Mouse (Mus musculus) kidney, embryonic 16.5 days (tissue): Measurements from ENCODE around the gene Lin37. TPM values are rescaled to one million over a fixed set of nuclear protein-coding genes. Genes with fewer than 3 reads are reported as not detected.

Experiments used
- ATAC-seq: fragments of 200-750 bp; cut with Nextera tagmentation; 2 replicates; pipeline ENCODE4 v1.8.0; 2017; ENCODE audit warnings: moderate TSS enrichment; ENCODE audit not compliant: low FRiP score, low TSS enrichment
- H3K27ac ChIP-seq: fragments of 300-500 bp; sonication (generic); 2 replicates; pipeline ENCODE4 v1.5.1; 2014; ENCODE audit warnings: low read length
- H3K27me3 ChIP-seq: fragments of 300-500 bp; sonication (generic); 2 replicates; pipeline ENCODE4 v1.6.1; 2014; ENCODE audit warnings: low read length, control low read depth, mixed read lengths; ENCODE audit not compliant: insufficient read depth
- H3K36me3 ChIP-seq: fragments of 300-500 bp; sonication (generic); 2 replicates; pipeline ENCODE4 v1.6.1; 2014; ENCODE audit warnings: low read length, control low read depth, mixed read lengths; ENCODE audit not compliant: insufficient read depth
- H3K4me1 ChIP-seq: fragments of 300-500 bp; sonication (generic); 2 replicates; pipeline ENCODE4 v1.6.1; 2014; ENCODE audit warnings: low read length, control low read depth, mixed read lengths; ENCODE audit not compliant: insufficient read depth
- H3K4me2 ChIP-seq: fragments of 300-500 bp; sonication (generic); replicated peaks from 2 replicates; pipeline ENCODE4 v1.6.1; 2014; ENCODE audit warnings: low read depth, low read length
- H3K4me3 ChIP-seq: fragments of 300-500 bp; sonication (generic); 2 replicates; pipeline ENCODE4 v1.5.1; 2014; ENCODE audit warnings: mild to moderate bottlenecking, low read length
- H3K9ac ChIP-seq: fragments of 300-500 bp; sonication (generic); replicated peaks from 2 replicates; pipeline ENCODE4 v1.6.1; 2014; ENCODE audit warnings: low read length
- H3K9me3 ChIP-seq: fragments of 300-500 bp; sonication (generic); 2 replicates; pipeline ENCODE4 v1.6.1; 2016; ENCODE audit warnings: low read length, control low read depth
- WGBS: fragments of 180-500 bp; shearing (Covaris S2); extraction: QIAGEN DNeasy Blood & Tissue Kit; methylation state at CpG from one replicate; pipeline ENCODE4 v1.1.7; 2014; 5-methylcytosine and 5-hydroxymethylcytosine counted together
- polyA plus RNA-seq: library from polyadenylated mRNA; unstranded; fragments of >200 nt; fragmentation: Nextera tagmentation; extraction: Ambion mirVana; gene quantifications from 2 replicates; pipeline ENCODE4 v1.2.1, GENCODE M21; 2015

Gene Lin37
- polyA plus RNA-seq, 1 experiment from 2014 or later, result 47.0 TPM

DNA sequence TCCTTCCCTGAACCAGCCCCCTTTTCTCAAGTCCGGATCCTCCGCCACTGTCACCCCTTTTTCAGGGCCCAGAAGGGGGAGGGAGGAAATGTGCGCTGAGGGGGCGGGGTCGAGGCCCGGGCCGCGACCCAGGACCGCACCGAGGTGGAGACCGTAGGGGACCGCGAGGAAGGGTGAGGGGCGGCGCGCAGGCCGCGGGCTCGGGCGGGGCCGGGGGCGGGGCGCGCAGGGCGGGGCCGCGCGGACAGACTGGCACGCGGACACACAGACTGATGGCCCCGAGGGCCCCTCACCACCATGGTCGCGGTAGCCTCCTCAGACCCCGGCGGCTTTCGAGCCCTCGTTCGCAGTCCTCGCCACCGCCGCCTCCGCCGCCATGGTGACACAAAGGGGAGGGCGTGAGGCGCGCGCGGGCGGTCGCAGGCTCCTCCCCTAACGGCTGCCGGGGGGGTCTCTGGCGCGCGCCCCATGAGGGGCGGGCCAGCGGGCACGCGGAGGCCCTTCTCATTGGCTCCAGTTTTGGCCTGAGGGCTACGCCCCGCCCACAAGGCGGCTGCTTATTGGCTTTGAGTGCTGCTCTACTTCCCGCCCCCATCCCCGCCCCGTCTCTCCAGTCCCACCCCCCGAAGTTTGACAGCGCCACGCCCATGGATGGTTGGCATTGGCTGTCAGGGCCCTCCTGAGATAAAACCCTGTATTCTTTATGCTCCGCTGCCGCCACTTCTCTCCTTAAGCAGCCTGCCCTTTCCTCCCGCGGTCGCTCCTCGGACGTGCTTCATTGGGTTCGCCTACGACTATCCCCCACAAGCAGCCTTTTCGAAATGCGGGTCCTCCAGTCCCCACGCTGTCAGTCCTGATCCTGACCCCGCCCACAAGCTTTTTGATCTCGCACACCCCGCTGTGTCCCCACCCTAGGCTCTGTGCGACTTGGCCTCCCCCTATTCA is 24.7 kb downstream of the Lin37 start, which contains the start of gene Arhgap33:
Arhgap33 (minus strand) TSS at position 428 of the 945 bp plus-strand sequence.
- peak within 1 kb of the TSS; percentile 76 for H3K4me3 ChIP-seq
- under 1% methylated on average over 54 of the region's 84 CpGs for WGBS
- peak; percentile 94 for ATAC-seq
- H3K36me3 ChIP-seq, result peaks cover 34% of the 10 kb centered on the region
- peak within 1 kb of the TSS; percentile 91 for H3K4me2 ChIP-seq
- peaks cover 22% of the 10 kb centered on the region for H3K4me1 ChIP-seq
- H3K9ac ChIP-seq, result peak within 1 kb of the TSS; percentile 82
- H3K9me3 ChIP-seq, result no peaks in the 10 kb centered on the region
- no peaks in the 10 kb centered on the region for H3K27me3 ChIP-seq
- H3K27ac ChIP-seq, result peak within 1 kb of the TSS; percentile 57; the same call in 1 of the 2 replicates

DNA sequence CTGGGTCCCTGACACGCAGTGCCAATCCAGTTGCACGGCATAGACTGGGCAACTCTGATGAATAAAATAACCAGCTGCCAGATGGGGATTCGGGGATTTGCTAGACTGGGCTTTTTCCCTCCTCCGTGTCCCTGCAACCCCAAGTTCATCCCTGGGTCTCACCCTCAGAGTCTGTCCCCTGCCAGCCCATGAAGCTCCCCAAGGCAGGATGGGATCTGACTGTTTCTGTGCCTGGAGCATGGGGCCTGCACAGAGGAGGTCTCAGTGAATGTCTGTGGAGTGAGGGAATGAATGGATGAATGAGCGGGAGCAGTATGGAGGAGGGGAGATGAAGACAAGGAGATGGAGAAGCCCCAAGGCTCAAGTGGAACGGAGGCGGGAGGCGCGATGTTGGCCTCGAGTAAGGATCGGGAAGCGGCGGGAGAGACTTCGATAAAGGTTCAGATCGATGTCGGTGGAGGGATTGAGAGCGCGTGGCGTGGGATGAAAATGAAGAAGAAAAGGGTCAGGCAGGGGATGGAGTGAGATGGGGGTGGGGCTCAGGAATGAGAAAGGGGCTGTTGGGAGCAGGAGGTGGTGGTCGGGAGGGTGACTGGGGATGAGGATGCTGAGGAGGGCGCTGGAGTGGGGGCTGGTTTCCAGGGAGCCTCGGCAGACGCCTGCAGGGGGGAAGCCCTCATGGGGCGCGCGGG is 25.6 kb downstream of the Lin37 start:
- Histone ChIP-seq H3K9ac (peak overlapping the region; percentile 82), H3K27ac (0 out of 2 replicates have a peak overlapping the region, but pooled peaks have one; percentile 57), H3K4me2 (peak overlapping the region; percentile 91), H3K36me3 (peaks cover 35% of the 10 kb centered on the region), H3K4me1 (peaks cover 22% of the 10 kb centered on the region), H3K4me3 (peak overlapping the region; percentile 76), H3K27me3 (no peaks in the 10 kb centered on the region), H3K9me3 (no peaks in the 10 kb centered on the region)
- peak; percentile 36 for ATAC-seq
- 7% methylated on average over 20 of the region's 26 CpGs for WGBS

DNA sequence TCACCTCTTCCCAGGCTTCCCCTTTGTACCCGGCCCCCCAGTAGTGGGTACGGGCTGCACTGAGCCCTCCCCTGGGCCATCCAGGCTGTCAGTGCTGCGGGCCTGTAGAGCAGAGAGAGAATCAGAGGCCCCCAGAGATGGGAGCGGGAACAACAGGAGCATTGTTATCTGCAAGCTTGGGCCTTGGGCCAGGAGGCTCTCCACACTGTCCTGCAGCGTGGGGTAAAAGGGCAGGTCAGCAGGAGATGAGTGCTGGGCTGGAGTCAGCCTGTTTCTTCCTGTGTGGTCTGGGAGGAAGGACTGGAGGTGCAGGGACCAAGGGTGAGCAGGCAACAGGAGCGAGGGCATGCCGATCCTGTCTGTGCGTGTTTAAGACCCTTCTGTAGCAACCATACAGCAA is 26.7 kb downstream of the Lin37 start:
- peaks cover 22% of the 10 kb centered on the region for H3K4me1 ChIP-seq
- H3K4me2 ChIP-seq, result no peak overlapping the region
- no peaks in the 10 kb centered on the region for H3K27me3 ChIP-seq
- H3K27ac ChIP-seq, result no peak overlapping the region
- peaks cover 42% of the 10 kb centered on the region for H3K36me3 ChIP-seq
- no peak overlapping the region for H3K4me3 ChIP-seq
- 0 out of 2 replicates have a peak overlapping the region, but pooled peaks have one; percentile 10 for H3K9ac ChIP-seq
- H3K9me3 ChIP-seq, result no peaks in the 10 kb centered on the region
- no peak for ATAC-seq
- WGBS, result 39% methylated on average over 8 of the region's 8 CpGs

DNA sequence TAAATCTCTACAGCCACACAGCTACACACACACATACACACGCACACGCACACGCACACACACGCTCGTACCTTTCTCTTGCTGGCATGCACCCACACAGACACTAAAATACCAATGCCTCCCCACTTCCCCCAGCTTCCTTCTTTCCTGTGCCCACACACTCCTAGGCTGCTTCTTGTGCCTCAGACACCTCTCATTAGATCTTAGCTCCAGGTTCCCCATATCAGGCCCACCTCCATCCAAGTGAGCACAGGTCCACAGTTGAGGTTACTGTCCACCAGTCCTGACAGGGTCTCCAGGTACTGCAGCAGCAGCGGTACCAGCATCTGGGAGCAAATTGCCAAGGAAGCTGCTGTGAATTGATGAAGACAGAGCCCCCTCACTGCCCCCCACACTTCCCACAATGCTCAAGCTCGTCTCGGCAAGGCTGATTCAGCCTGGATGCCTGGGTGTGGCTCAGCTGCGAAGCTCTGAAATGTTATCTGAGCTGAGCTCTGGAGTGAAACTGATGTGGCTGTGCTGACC is 28.3 kb downstream of the Lin37 start:
- Histone ChIP-seq H3K9ac (peak overlapping the region; percentile 7; the same call in 1 of the 2 replicates), H3K4me2 (no peak overlapping the region), H3K4me1 (peaks cover 30% of the 10 kb centered on the region), H3K9me3 (no peaks in the 10 kb centered on the region), H3K27me3 (no peaks in the 10 kb centered on the region), H3K27ac (no peak overlapping the region), H3K36me3 (peaks cover 45% of the 10 kb centered on the region), H3K4me3 (no peak overlapping the region)
- no peak for ATAC-seq
- WGBS, result 77% methylated on average over 9 of the region's 9 CpGs

DNA sequence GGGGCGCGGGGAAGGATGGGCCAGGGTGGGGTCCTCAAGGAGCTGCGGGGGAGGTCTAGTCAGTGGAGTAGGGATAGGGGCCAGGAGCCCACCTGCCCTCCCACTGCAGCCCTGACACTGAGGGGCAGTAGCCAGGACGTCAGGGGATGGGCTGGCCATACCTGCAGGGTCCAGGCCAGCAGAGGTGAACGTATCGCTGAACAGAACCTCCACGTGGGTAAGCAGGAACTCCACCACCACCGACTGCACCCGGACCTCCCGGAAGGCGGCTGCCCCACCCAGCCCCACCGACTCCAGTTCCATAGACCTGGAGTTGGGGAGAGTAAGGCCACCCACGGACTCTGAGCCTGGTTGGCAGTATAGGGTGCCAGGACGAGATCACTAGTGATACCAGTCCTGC is 32.7 kb downstream of the Lin37 start:
- peak overlapping the region; percentile 38; the same call in 1 of the 2 replicates for H3K4me2 ChIP-seq
- WGBS, result 70% methylated on average over 14 of the region's 14 CpGs
- ATAC-seq, result peak; percentile 29; the same call in 1 of the 2 replicates
- no peak overlapping the region for H3K4me3 ChIP-seq
- peaks cover 58% of the 10 kb centered on the region for H3K36me3 ChIP-seq
- H3K9me3 ChIP-seq, result no peaks in the 10 kb centered on the region
- H3K27me3 ChIP-seq, result no peaks in the 10 kb centered on the region
- no peak overlapping the region for H3K27ac ChIP-seq
- peak overlapping the region; percentile 60 for H3K9ac ChIP-seq
- peaks cover 30% of the 10 kb centered on the region for H3K4me1 ChIP-seq

DNA sequence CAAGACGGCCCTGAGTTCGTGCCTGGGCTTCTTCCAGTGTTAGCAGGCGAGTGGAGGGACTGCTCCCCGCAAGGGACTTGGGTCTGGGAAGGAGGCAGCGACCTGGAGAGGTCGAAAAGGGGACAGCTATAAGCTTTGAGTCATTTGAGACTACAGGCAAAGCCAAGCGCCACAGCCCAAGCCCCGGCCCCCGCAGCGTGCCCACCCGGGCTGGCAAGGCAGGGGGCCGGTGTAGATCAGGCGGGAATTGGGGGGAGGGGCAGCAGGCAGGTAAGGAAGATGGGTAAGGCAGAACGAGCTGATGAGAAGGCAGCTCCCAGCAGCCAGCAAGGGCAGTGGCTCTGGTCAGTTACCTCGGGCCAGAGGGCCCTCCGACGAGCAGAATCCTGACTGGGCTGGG is 33.2 kb downstream of the Lin37 start:
- H3K9me3 ChIP-seq, result no peaks in the 10 kb centered on the region
- peak; percentile 7; the same call in 1 of the 2 replicates for ATAC-seq
- peak overlapping the region; percentile 60 for H3K9ac ChIP-seq
- H3K4me1 ChIP-seq, result peaks cover 30% of the 10 kb centered on the region
- H3K27me3 ChIP-seq, result no peaks in the 10 kb centered on the region
- H3K4me2 ChIP-seq, result peak overlapping the region; percentile 38
- H3K27ac ChIP-seq, result peak overlapping the region; percentile 76
- 15% methylated on average over 17 of the region's 17 CpGs for WGBS
- peaks cover 52% of the 10 kb centered on the region for H3K36me3 ChIP-seq
- peak overlapping the region; percentile 17 for H3K4me3 ChIP-seq

DNA sequence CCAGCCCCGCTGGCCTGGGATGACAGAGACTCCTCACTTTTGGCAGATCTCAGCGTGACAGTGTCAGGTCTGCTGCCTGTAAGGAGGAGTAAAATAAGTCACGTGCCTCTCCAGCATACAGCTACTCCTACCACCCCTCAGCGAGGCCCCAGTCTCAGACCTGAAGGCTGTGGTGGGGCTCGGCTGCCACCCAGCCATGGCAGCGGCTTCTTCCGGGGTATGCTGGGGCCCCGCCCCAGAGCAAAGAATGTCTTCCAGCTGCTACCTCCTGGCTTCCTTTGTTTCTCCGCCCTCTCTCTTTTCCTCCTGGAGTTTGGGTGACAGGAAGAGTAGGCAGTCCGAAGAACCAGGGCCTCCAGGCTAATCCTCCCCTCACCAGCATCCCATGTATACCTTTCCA is 33.7 kb downstream of the Lin37 start:
- WGBS, result 16% methylated on average over 10 of the region's 10 CpGs
- Histone ChIP-seq H3K9ac (peak overlapping the region; percentile 60), H3K4me3 (peak overlapping the region; percentile 17)

DNA sequence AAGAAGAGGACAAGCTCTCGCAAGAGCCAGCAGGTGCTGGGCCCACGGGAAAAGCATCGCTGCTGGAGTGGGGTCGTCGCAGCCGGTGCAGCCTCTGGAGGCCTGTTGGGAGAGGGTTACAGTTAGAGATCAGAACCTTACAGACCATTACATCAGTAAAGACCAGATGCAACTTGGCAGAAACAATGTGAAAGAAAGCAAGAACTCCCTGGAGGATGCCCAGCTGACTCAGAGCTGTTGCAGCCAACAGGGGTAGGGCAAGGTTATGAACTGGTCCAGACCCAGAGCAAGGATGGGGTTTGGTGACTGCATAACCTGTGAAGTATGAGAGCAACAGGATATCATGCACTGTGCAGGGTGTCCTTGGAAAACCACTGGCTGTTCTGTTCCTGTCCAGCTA is 35.2 kb downstream of the Lin37 start:
- H3K27ac ChIP-seq, result no peak overlapping the region
- H3K36me3 ChIP-seq, result peaks cover 35% of the 10 kb centered on the region
- H3K4me1 ChIP-seq, result peaks cover 38% of the 10 kb centered on the region

More for the DNA sequence above, 33.7 kb downstream of the Lin37 start:
- Histone ChIP-seq H3K9me3 (no peaks in the 10 kb centered on the region), H3K36me3 (peaks cover 49% of the 10 kb centered on the region), H3K27me3 (no peaks in the 10 kb centered on the region), H3K27ac (peak overlapping the region; percentile 76), H3K4me2 (peak overlapping the region; percentile 38), H3K4me1 (peaks cover 30% of the 10 kb centered on the region)
- ATAC-seq, result peak; percentile 67

DNA sequence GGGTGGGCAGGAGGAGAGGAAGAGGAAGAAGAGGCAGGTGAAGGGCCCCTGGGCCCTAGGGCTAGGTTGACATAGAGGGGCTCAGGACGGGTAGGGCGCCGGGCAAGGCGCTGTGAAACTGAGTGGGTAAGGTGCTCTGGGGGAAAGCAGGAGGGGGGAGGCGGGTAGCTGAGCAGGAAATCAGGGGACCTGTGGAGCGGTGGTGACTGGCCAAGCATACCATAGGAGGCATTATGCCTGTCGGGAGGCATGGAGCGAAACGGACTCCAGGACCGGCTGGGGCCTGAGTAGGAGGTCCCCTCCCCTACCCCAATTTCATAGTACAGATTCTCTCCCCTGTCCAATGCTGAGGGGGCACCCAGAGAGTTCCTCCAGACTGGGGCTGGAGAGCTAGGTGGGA is 36.8 kb downstream of the Lin37 start:
- no peaks in the 10 kb centered on the region for H3K9me3 ChIP-seq
- 52% methylated on average over 9 of the region's 10 CpGs for WGBS
- peak; percentile 24; the same call in 1 of the 2 replicates for ATAC-seq

More for the DNA sequence above, 35.2 kb downstream of the Lin37 start:
- H3K4me3 ChIP-seq, result no peak overlapping the region
- no peaks in the 10 kb centered on the region for H3K9me3 ChIP-seq
- H3K4me2 ChIP-seq, result no peak overlapping the region
- no peaks in the 10 kb centered on the region for H3K27me3 ChIP-seq
- no peak for ATAC-seq
- 85% methylated on average over 6 of the region's 6 CpGs for WGBS
- no peak overlapping the region for H3K9ac ChIP-seq

More for the DNA sequence above, 36.8 kb downstream of the Lin37 start:
- Histone ChIP-seq H3K4me1 (peaks cover 38% of the 10 kb centered on the region), H3K27me3 (no peaks in the 10 kb centered on the region), H3K4me2 (0 out of 2 replicates have a peak overlapping the region, but pooled peaks have one; percentile 7), H3K36me3 (peaks cover 19% of the 10 kb centered on the region), H3K9ac (0 out of 2 replicates have a peak overlapping the region, but pooled peaks have one; percentile 31), H3K4me3 (no peak overlapping the region), H3K27ac (peak overlapping the region; percentile 53; the same call in 1 of the 2 replicates)
